Mouse (Mus musculus) retina, postnatal 7 days (tissue): Measurements from ENCODE around the gene Ice1.

Experiments
- DNase-seq: peaks from one replicate; pipeline ENCODE4 v3.0.0-alpha.2; 2012; ENCODE audit warnings: low read depth, low spot score

Ice1 gene

DNA sequence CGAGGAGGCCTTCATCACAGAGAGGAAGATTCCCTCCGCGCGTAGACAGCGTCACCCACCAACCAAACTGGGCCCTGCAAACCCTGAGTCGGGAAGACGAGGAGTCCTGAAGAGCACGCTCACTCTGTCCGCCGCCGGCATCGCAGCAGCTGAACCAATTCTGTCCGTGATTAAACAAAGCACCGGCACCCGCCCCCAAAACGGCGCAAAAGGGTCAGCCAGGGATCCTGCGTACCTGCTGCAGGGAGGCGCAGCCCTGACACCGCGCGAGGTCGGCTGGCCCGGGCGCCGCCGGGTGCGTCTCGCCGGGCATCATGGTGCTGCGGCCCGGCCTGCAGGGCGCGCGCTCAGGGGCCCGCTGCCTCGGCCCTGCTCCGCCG is at the start of gene Ice1:
Gene Ice1 (minus strand): TSS at position 353 of the 380 bp plus-strand sequence.
- no peak for DNase-seq

DNA sequence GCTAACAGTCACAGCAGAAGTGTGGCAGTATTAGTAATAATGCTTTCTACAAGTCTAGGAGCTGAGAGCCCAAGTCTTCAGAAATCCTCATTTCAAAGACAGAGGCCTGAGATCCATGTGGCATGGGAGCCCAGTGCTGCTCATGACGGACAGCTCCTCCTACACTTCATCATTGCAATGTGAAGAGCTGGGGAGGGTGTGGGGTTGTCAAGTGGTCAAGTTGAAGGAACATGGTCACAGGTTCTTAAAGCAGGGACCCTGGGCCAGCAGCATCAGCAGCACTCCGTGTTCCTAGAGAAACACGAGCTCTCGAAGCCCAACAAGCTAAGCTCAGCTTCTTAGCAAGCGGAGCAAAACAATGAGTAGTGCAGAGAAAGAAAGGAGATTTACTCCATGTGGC is 48.4 kb upstream of the Ice1 start:
- DNase-seq: no peak

DNA sequence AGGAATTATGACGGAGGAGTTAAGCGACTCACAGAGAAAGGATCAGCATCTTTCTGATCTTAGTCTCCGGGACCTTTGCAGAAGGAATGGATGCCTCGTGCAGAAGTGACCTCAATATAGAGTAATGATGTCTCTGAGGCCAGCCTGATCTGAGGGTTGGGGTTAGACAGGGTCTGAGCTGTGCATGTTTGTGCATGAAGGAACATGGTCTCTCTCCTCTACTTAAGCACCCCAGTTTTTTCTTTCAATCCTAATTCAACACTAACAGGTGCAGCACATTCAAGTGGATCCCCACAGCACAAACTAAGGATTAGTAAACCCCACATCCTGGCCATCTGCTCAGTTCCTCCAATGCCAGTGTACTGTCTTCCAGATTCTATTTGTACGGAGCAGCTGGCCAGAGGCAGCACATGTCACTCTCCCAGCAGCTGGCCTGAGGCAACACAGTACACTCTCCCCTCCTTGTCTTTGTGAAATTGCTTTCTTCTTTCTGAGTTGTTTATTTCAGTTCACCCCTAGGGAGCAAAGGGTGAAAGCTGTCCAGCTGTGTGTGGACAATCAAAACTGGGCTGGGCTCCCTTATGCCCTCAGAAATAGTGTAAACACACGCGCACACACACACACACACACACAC is 47.7 kb upstream of the Ice1 start:
- DNase-seq: no peak

DNA sequence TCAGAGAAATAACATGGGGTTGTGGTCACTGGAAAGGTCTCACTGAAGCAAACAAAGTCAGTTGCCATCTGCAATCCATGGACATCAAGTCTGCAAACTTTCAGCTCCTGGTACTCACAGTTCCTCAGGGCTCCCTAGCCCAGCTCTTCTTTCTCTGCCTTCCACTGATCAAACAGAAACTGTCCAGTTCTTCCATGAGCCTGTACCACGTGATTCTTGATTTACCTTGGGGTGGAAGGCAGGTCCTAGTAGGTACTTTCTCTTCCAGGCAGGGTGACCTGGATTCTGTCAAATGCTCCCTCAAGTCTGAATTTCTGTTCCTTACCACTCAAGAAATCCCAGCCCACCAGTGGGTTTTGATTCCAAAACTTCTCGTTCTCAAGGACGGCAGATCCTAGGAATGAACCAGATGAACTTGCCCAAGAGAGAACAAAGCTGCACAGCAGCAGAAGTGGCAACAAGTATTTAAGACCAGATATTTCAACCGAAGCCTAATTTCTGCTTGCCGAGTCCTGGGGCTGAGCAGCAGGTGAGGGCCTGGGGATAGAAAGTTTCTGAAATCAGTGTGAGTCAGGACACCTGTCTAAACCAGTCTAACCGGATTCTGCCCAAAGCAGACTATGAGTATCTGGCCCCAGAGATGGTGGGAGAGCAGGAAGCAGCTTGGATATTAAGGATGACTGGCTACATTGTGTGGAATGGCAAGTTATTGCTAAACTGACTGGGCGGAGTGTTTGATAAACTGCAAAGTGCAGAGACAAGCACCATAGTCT is 44.2 kb upstream of the Ice1 start:
- no peak for DNase-seq

DNA sequence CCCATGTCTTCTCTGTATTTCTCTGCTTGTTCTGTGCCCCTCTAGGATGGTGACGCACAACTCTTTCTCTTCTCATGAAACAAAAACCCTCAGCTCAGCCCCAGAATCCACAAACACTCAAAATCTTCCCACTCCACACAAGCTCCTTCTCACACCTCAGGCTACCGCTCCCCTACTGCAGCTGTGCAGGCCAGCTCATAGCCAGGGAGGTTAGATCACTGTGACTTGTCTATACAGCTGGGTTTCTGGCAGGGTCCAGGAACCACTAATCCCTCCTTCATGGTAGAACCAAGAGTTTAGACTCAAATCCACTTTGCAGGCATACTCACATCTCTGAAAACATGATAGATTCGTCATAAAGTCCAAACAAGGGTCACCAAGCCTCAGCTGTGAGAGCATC is 42.9 kb upstream of the Ice1 start:
- no peak for DNase-seq

DNA sequence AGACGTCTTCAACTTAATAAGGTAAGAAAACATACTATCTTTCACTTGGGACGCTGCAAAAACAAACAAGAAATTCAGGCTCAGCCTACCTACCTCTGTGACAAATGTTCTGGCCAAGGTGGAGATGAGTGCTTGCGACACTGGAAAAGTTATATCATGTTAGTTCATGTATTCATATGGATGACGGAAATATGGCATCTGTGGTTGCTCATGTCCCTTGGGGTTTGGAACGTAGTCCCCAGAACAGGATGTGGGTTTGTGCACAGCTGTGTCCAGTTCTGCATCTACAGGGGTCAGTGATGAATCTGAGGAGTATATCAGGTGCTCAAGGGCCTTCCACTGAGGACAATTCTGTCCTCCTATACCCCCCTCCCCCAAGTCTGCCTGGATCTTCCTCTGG is 40.3 kb upstream of the Ice1 start:
- no peak for DNase-seq

DNA sequence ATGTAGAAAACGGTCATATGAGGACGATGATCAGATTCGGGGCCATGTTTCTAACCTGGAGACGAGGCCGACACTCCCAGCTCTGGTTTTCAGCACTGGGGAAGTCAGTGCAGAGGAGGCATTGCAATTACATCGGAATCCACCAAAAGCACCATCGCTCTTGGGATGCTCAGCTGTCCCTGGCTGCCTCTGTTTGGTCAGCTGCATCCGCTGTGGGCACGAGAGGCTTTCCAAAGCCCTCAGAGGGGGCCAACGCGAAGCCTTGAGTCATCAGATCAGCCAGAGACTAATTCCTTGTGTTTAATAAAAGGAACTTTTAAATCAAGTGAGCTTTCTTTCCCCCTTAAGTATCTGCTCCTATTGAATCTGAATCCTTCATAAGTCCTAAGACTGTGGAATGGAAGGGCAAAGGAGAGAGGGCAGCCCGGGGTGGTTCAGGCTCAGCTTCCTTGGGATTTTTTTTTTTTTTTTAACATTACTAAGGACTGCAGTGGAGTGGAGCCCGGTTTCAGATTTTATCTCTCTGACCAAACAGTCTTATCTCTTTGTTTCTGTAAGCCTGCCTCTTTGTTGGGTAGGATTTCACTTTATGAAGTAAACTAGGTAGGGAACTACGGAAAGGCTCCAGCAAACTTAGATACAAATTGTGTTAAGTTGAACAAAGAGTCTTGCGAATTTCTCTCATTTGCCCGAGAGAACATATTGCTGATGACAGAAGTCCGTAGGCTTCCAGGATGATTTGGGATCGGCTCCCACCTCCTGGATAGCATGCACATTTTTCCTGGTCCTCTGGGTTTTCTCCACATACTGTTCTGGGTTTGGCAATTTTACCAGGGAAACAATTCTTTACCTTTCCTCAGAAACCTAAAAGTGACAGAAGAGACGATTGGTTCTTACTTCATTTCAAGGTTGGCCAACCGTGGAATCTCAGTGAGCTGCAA is 39.1 kb upstream of the Ice1 start:
- DNase-seq: no peak

DNA sequence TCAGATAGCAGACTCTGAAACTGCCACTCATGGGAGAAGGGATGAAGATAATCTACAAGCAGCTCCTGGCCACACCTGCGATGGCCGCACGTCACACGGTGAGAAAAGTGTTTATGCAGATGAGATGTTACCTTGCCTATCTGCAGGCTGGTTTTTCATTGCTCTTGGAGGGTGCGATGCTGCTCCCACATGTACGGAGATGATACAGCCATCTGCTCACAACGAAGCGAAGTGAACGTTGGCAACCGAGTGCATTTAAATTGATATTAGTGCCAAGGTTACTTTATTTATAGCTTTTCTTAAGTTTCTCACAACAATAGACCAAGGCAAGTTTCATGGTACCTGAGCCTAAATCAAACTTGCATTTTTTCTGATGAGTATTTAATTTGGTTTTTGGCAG is 37.6 kb upstream of the Ice1 start:
- DNase-seq: no peak

DNA sequence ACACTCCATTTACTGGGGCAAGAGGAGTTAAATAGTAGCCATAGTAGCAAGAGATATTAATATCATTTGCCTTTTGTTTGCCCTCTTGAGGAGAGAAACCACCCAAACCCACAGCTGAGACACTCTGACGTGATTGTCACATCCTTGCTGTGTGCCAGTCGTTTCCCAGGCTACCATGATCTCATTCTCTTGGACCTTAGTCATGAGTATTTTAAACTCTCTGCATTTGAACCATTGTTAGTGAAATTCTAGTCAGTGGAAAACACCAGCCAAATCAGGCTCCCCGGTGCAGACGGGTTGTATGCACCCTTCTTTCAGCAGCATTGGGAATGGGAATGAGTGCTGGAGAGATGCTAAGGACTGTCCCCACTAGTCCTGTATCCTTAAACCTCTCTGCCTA is 32.6 kb upstream of the Ice1 start:
- no peak for DNase-seq

DNA sequence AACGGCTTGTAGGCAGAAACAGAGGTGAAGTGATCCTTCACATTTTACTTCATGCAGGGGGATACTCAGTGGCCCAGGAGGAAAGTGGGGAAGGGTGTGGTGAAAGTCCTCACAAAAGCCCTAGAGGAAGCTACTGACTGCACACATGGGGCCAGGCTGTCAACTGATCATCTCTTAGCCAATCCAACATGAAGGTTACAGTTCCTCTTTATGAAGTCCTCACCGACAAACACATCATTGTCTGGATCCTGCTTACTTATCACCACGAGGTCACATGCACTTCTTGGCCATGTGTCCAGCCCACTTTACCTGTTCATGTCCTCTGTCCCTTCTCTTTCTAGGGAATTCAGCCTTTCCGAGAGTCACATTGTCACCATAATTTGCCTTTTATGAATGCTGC is 22.3 kb upstream of the Ice1 start:
- no peak for DNase-seq

DNA sequence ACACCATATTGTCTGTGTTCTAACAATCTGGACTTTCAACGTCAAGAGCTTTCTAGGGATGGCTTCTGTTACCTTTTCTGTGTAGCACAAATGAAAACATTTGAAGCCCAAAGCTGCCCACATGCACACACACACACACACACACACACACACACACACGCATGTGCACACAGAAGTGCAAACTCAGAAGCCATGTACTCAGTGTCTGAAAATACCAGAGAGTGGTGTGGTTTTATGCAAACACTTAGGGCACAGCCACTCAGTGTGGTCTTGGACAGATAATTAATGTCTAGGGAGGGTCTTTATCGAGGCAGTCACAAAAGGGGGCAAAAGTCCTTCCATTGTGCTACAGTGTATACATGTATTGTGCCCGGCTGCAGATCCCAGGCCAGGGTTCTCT is 19.3 kb upstream of the Ice1 start:
- DNase-seq: no peak

DNA sequence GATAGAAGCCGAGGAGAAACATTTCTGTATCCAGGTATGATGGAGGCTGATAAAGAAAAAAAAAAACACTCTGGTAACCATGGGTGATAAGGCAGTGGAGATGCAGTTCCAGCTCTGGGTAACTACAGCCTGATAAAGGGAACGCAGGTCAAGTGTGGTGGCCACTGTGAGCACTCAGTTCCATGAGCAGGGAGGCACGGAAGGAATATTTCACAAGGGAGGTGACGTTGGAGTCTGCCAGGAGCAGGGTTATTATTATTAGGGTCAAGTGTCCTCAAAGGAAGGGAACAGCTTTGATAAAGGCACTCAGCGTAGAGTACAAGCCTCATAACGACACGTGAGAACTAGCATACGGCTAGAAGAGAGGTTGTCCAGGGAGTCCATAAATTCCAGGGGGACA is 18.9 kb upstream of the Ice1 start:
- DNase-seq: no peak

DNA sequence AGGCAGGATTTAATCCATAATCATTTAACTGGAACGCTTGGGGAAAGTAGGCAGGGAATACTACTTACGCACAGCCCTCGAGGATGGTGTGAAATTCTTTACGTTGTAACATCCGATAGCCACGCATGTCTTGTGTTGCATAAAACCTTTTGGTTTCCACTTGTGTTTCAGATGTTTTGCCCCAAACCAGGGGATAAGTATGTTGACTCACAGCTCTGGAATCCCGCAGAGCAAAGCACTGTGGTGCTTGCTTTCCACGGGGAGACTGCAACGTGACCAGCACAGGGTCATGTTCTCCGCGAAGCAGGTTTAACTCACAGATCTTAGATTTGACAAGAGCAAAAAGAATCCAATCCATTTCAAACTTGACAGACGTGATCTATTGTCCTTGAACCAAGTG is 18.1 kb upstream of the Ice1 start:
- no peak for DNase-seq

DNA sequence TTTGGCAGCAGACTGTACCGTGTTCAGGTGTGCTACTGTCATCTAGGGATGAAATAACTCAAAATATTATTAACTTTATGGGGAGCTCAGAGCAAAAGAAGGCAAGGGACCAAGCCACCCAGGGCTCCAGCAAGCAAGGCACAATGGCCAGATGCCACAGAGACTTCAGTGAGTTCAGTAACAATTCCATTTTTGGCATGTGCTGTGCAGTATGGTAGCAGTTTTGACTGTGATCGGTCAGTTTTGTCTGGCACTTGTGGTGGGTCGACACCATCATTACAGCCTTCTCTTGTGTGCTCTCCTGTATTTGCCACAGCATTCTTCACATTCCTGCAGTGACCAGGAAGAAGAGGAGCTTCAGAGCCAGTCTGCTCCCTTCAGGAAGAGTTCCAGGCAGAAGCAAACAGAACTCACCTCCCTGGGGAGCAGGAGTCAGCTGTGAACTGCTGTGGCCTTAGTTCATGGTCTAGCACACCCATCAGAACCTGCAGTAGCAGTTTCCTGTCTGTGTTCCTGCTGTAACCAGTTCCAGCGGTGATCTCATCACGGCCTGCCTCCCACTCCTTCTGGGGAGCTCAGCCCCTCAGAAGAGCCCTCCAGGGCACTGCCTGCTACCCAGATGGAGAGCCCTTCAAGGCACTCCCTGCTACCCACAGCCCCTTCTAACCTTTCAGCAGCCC is 16.8 kb upstream of the Ice1 start:
- DNase-seq: no peak

DNA sequence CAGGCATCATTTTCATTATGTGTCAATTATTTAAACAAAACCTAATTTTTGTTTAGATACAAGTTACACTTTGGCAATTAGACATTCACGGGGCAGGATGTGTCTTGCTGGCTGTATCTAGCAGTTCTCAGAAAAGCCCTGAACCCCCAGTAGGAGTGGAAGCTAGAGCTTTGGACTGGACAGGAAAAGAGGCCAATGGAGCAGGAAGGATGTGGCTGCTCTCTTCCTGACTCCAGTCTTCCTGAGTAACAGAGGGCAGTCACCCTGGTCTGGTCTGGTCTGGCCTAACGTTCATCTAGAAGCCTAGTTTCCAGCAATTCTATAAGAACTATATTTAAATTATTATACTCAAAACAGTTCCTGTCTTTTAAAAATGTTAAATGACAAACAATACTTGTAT is 16.0 kb upstream of the Ice1 start:
- no peak for DNase-seq

DNA sequence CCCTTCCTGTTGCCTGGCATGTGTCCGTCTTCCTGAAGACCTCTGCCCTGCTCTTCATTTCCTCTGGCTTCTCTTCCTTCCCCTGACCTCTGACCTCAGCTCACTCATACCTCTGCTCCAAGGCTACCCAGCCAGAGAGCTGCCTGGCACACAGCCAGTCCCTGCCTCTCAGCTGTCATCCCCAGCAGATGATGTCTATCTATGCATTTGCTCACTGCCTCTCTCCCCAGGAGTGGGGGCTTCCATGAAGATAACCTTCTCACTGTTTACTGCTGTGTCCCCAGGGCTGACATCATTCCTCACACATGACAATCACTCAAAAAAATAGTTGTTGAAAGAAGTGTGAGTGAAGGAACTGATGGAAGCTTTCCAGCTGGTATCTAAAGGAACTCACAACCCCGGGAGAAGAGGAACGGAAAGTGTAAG is 12.6 kb upstream of the Ice1 start:
- no peak for DNase-seq

DNA sequence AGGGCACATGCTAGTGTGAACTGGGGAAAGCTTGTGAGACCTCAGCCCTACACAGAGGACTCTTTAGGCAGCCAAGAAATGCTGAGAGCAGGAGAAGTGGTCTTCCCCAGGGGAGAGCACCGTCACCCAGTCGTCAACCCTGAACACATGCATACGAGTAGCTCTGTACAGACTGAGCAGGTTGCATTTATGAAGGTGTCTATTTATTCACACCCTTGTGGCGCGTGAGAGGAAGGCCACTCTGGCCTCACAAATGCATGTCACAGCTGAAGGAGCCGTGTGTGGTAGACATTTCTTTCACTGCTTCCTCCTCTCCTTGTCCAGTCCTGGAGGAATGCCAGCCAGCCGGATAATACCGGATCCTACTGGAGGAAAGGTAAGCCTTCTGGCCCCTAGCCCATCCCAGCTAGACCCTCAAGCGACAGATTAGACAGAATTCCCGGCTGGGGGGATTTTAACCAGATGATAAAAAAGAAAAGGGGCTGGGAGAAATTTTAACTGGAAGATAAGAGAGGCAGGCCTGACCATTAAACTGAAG is 8.6 kb upstream of the Ice1 start:
- DNase-seq: no peak

DNA sequence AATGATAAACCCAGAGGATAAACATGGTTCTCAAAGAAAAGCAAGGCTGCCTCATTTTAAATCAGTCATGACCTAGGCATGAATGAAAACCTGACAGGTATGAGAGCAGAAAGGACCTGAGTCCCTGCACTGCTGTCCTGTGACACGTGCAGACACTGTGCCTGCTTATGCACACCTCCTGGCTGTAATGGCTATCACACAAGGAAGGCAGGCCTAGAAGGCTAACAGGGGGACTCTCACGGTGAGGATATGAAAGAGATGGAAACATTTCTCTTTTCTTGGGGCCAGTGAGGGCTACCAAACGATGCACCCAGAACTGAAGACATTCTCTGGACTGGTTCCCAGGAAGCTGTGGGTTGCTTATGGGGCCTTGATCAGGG is 6.6 kb upstream of the Ice1 start:
- no peak for DNase-seq

DNA sequence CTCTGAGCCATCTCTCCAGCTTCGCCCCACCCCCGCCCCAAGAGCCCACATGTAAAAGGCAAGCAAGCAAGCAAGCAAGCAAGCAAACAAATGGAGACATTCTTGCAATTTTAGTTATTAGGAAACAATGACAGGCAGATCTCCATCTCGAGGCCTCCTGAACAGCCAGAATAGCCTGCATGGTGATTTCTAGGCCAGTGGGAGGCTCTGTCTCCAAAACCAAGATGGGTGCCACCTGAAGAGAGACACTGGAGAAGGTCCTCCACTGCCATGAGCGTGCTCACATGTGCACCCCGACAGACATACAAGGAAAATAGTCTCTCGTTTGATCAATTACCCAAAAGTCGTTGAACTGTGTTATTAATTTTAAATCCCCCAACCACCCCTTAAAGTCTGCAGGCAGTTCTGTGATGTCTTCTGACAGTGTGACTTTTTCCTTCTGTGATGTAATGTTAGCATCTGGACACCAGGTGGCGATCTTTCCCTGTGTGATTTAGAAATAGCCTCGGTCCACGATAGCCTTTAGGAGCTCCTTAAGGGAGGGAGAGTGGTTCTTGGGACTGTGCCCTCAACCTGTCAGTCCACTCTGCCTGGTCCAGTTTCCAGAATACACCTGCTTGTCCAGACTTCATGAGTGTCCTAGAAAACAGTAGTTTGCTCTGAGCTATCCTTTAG is 6.1 kb upstream of the Ice1 start:
- DNase-seq: peak; percentile 58

DNA sequence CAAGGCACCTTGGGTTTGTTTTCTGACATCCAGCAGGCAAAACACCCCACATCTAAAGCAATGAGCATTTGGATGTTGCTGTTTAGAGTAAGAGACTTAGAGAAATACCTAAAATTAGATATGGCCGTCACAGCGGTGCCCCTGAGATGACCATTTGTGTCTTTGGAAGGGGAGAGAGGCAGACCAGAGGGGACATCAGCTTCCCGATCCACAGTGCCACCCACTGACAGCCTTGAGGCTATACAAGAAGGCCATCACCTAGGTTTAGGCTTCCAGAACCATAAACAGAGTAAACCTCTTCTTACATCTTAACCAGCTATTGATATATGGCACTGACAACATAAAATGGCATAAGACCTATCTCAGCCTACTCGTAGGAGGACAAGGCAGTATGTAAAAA is 4.5 kb upstream of the Ice1 start:
- no peak for DNase-seq

DNA sequence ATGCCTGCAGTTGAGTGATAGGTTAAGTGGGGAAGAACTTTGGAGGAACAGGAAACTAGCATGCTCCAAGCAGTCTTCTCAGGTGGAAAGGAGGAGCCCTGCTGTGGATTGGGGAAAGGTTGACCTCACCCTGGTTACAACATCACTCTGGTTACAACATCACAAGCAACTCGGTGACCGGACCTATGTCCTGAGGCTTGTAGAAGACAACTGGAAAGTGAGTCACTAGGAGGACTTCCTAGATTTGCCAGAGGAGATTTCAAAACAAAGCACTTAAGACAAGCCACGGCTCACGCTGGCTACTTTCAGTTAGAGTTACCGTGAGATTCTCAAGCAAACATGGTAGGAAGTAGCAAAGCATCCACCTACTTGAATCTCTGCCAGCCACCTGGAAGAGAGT is 3.9 kb upstream of the Ice1 start:
- DNase-seq: no peak
